Mouse (Mus musculus) CH12.LX (cell line): ENCODE results near the gene Ncdn. TPM values are rescaled to one million over a fixed set of nuclear protein-coding genes. Genes with fewer than 3 reads are reported as not detected.

Experiments
- DNase-seq: peaks from one replicate; pipeline ENCODE4 v3.0.0-alpha.2; 2013; ENCODE audit errors: extremely low read depth
- H3K27ac ChIP-seq: 2 replicates; pipeline ENCODE4 v1.5.1; 2012; ENCODE audit warnings: low read depth, mild to moderate bottlenecking, control low read depth, moderate library complexity; ENCODE audit not compliant: insufficient read depth
- H3K27me3 ChIP-seq: replicated peaks from 2 replicates; pipeline ENCODE3; 2012; ENCODE audit warnings: inconsistent platforms
- H3K36me3 ChIP-seq, 2 experiments: replicated peaks in 1 of 2; 2 replicates each; pipeline versions ENCODE3 to v1.6.1; 2012; ENCODE audit warnings: inconsistent platforms in 1 of 2, low read length in 1 of 2, mild to moderate bottlenecking in 1 of 2, mixed read lengths in 1 of 2, moderate library complexity in 1 of 2; ENCODE audit not compliant: control insufficient read depth in 1 of 2, insufficient read depth in 1 of 2
- H3K4me1 ChIP-seq, 2 experiments: 2 replicates each; pipeline ENCODE4 v1.6.1; 2012; ENCODE audit warnings: inconsistent platforms in 1 of 2, moderate library complexity in 1 of 2; ENCODE audit not compliant: insufficient read depth in 2 of 2, control insufficient read depth in 1 of 2
- H3K4me2 ChIP-seq: 2 replicates; pipeline ENCODE4 v1.6.1; 2012; ENCODE audit warnings: low read depth, mild to moderate bottlenecking, control low read depth; ENCODE audit not compliant: poor library complexity, insufficient read depth, severe bottlenecking
- H3K4me3 ChIP-seq, 3 experiments: fragments of 150-350 bp in 1 of 3; sonication (generic) in 1 of 3; replicated peaks in 1 of 3; 2 replicates each; pipeline versions ENCODE3 to v1.5.1; 2011 to 2012; ENCODE audit warnings: low read depth in 2 of 3, low read length in 2 of 3, mild to moderate bottlenecking in 2 of 3, moderate library complexity in 2 of 3, control low read depth in 1 of 3, improper control_type of control experiment in 1 of 3, inconsistent platforms in 1 of 3, mixed read lengths in 1 of 3; ENCODE audit not compliant: poor library complexity in 1 of 3
- H3K79me2 ChIP-seq: replicated peaks from 2 replicates; pipeline ENCODE4 v1.6.1; 2012; ENCODE audit warnings: mild to moderate bottlenecking, moderate library complexity; ENCODE audit not compliant: control insufficient read depth, poor library complexity, insufficient read depth, severe bottlenecking; ENCODE audit errors: extremely low read depth
- H3K9ac ChIP-seq: 2 replicates; pipeline ENCODE4 v1.6.1; 2012; ENCODE audit warnings: low read depth, mild to moderate bottlenecking, control low read depth, moderate library complexity; ENCODE audit not compliant: insufficient read depth
- H3K9me3 ChIP-seq: replicated peaks from 2 replicates; pipeline ENCODE3; 2012; ENCODE audit warnings: low read length, inconsistent platforms, mixed read lengths
- BHLHE40 ChIP-seq: IDR thresholded peaks from 2 replicates; pipeline ENCODE4 v1.6.1; 2011; ENCODE audit warnings: mild to moderate bottlenecking, low read depth, low read length, improper control_type of control experiment
- CHD2 ChIP-seq: IDR thresholded peaks from 2 replicates; pipeline ENCODE4 v1.6.1; 2011; ENCODE audit warnings: low read length, improper control_type of control experiment
- ELF1 ChIP-seq: IDR thresholded peaks from 2 replicates; pipeline ENCODE4 v1.6.1; 2014; ENCODE audit warnings: low read depth, mild to moderate bottlenecking, inconsistent platforms, low read length, improper control_type of control experiment
- EP300 ChIP-seq: IDR thresholded peaks from 2 replicates; pipeline ENCODE4 v1.6.1; 2011; ENCODE audit warnings: low read length, improper control_type of control experiment
- GABPA ChIP-seq: IDR thresholded peaks from 2 replicates; pipeline ENCODE4 v1.6.1; 2012; ENCODE audit warnings: low read depth, low read length, improper control_type of control experiment, inconsistent platforms; ENCODE audit not compliant: insufficient replicate concordance
- HCFC1 ChIP-seq: IDR thresholded peaks from 2 replicates; pipeline ENCODE4 v1.6.1; 2012; ENCODE audit warnings: low read depth, mild to moderate bottlenecking, inconsistent platforms, low read length, improper control_type of control experiment
- JUN ChIP-seq: IDR thresholded peaks from 2 replicates; pipeline ENCODE4 v1.6.1; 2011; ENCODE audit warnings: low read depth, mild to moderate bottlenecking, low read length, improper control_type of control experiment, moderate library complexity; ENCODE audit not compliant: insufficient read depth
- JUND ChIP-seq: conservative IDR thresholded peaks from 2 replicates; pipeline ENCODE4 v1.6.1; 2011; ENCODE audit warnings: low read depth, low read length, improper control_type of control experiment
- KAT2A ChIP-seq: IDR thresholded peaks from 2 replicates; pipeline ENCODE4 v1.6.1; 2012; ENCODE audit warnings: low read length, improper control_type of control experiment, inconsistent platforms; ENCODE audit not compliant: insufficient replicate concordance
- MAX ChIP-seq: IDR thresholded peaks from 2 replicates; pipeline ENCODE4 v1.6.1; 2011; ENCODE audit warnings: low read length, improper control_type of control experiment
- MEF2A ChIP-seq: IDR thresholded peaks from 2 replicates; pipeline ENCODE4 v1.6.1; 2014; ENCODE audit warnings: low read depth, mild to moderate bottlenecking, inconsistent platforms, low read length, improper control_type of control experiment, borderline replicate concordance
- NELFE ChIP-seq: IDR thresholded peaks from 2 replicates; pipeline ENCODE4 v1.6.1; 2011; ENCODE audit warnings: low read depth, low read length, improper control_type of control experiment
- NRF1 ChIP-seq: IDR thresholded peaks from 2 replicates; pipeline ENCODE4 v1.6.1; 2014; ENCODE audit warnings: low read depth, mild to moderate bottlenecking, inconsistent platforms, low read length, improper control_type of control experiment, moderate library complexity
- PAX5 ChIP-seq: IDR thresholded peaks from 2 replicates; pipeline ENCODE4 v1.6.1; 2012; ENCODE audit warnings: low read length, inconsistent platforms, mixed read lengths
- POLR2AphosphoS2 ChIP-seq: IDR thresholded peaks from 2 replicates; pipeline ENCODE4 v1.6.1; 2011; ENCODE audit warnings: low read depth, low read length, improper control_type of control experiment
- UBTF ChIP-seq: IDR thresholded peaks from 2 replicates; pipeline ENCODE4 v1.6.1; 2012; ENCODE audit warnings: low read depth, mild to moderate bottlenecking, inconsistent platforms, low read length, improper control_type of control experiment, moderate library complexity
- ZMIZ1 ChIP-seq: IDR thresholded peaks from 2 replicates; pipeline ENCODE4 v1.6.1; 2012; ENCODE audit warnings: low read depth, mild to moderate bottlenecking, inconsistent platforms, low read length, improper control_type of control experiment
- ZNF384 ChIP-seq: IDR thresholded peaks from 2 replicates; pipeline ENCODE4 v1.6.1; 2012; ENCODE audit warnings: low read depth, low read length, improper control_type of control experiment, inconsistent platforms
- dilution Hi-C: fragments of 300-500 bp; cut with MboI; formaldehyde crosslinking; loops from 2 replicates; pipeline ENCODE4 v1.14.3; 2020; ENCODE audit warnings: low sequenced_read_pairs; ENCODE audit not compliant: extremely low pct_unique_long_range_greater_than_20kb, extremely low pct_ligation_motif_present
- in situ Hi-C: fragments of 300-500 bp; cut with MboI; formaldehyde crosslinking; loops from 3 replicates; pipeline ENCODE4 v1.14.3; 2019; ENCODE audit warnings: low sequenced_read_pairs, low pct_ligation_motif_present, low pct_unique_long_range_greater_than_20kb, mixed read lengths
- polyA plus RNA-seq: library from polyadenylated mRNA; unstranded; fragments of >175 nt; gene quantifications from 2 replicates; pipeline ENCODE4 v1.2.1, GENCODE M21; 2012; ENCODE audit warnings: low read depth; ENCODE audit not compliant: insufficient read length
- total RNA-seq, 2 experiments: library from RNA; depleted of rRNA; stranded (reverse); fragments of 300-350 nt in 1 of 2; fragments of >200 nt in 1 of 2; gene quantifications; 2 replicates each; pipeline ENCODE4 v1.2.3; 2012 to 2014

The Ncdn gene
- total and polyA plus RNA-seq, 3 experiments, result 18.7 to 41.2 (median 30.6) TPM

- DNase-seq, result no peak
- no peaks in the 10 kb centered on the region for H3K4me1 ChIP-seq
- no peaks in the 10 kb centered on the region for H3K27me3 ChIP-seq
- H3K4me2 ChIP-seq, result no peak overlapping the region
- TF ChIP-seq PAX5 (no peak), NELFE (no peak)
- dilution Hi-C loops (no loop called here), in situ Hi-C loops (no loop called here)
- H3K27ac ChIP-seq, result no peak overlapping the region
- peaks cover 7% of the 10 kb centered on the region for H3K9me3 ChIP-seq
- no peaks in the 10 kb centered on the region for H3K79me2 ChIP-seq
- no peaks in the 10 kb centered on the region for H3K36me3 ChIP-seq
- no peak overlapping the region for H3K4me3 ChIP-seq
- H3K9ac ChIP-seq, result no peak overlapping the region
Measured at GRCm38 (mm10) chr4:126732531-126733380, 20.5 kb downstream of the Ncdn start.

GRCm38 (mm10) chr4:126732111-126732510 is 21.1 kb downstream of the Ncdn start:
- peaks cover 7% of the 10 kb centered on the region for H3K9me3 ChIP-seq
- dilution Hi-C loops (no loop called here), in situ Hi-C loops (no loop called here)
- no peak overlapping the region for H3K4me3 ChIP-seq
- TF ChIP-seq MAX (no peak), HCFC1 (no peak), POLR2AphosphoS2 (no peak), EP300 (no peak), BHLHE40 (no peak), CHD2 (no peak), NELFE (no peak), NRF1 (no peak), JUN (no peak), JUND (no peak), MEF2A (no peak), KAT2A (no peak), ELF1 (no peak), UBTF (no peak), GABPA (no peak), ZMIZ1 (no peak), ZNF384 (no peak)
- H3K4me1 ChIP-seq, result no peaks in the 10 kb centered on the region
- H3K36me3 ChIP-seq, result no peaks in the 10 kb centered on the region
- DNase-seq, result no peak
- no peak overlapping the region for H3K27ac ChIP-seq
- no peaks in the 10 kb centered on the region for H3K79me2 ChIP-seq
- H3K4me2 ChIP-seq, result no peak overlapping the region
- no peaks in the 10 kb centered on the region for H3K27me3 ChIP-seq
- H3K9ac ChIP-seq, result no peak overlapping the region
